8 mouse cellular contexts compared by ENCODE assay signal in genomic region chr4:45851640-45852051, GRCm38 (mm10). TPM values are rescaled to one million over a fixed set of nuclear protein-coding genes. Genes with fewer than 3 reads are reported as not detected.
DNase-seq lines count a peak whose midpoint lies in the region; ATAC-seq and TF ChIP-seq lines count a peak whose summit lies in the region.

No protein-coding gene starts in this region.

- H3K27me3 ChIP-seq in intestine, postnatal 0 days (replicated peaks; ENCODE audit: control insufficient read depth, insufficient read depth, low read length): no peaks in the 10 kb centered on the region

- no peaks in the 10 kb centered on the region for H3K9me3 ChIP-seq in intestine, postnatal 0 days (ENCODE audit: control insufficient read depth)

- H3K4me3 ChIP-seq in intestine, postnatal 0 days (ENCODE audit: low read depth, low read length): no peak overlapping the region
- H3K4me3 ChIP-seq in lung, adult 2 months (replicated peaks; ENCODE audit: extremely low read depth, low read depth, low read length): no peak overlapping the region

- H3K4me1 ChIP-seq in intestine, postnatal 0 days (replicated peaks; ENCODE audit: control insufficient read depth, insufficient read depth, low read length): peaks cover 6% of the 10 kb centered on the region; the same call in 1 of the 2 replicates
- no peaks in the 10 kb centered on the region for H3K4me1 ChIP-seq in lung, adult 2 months (ENCODE audit: control insufficient read depth, insufficient read depth, low read length)

- H3K27ac ChIP-seq in intestine, postnatal 0 days (ENCODE audit: low read depth, low read length): peak overlapping the region; percentile 75

- 16% methylated on average over 3 of the region's 3 CpGs for WGBS in intestine, postnatal 0 days
- WGBS in lung, adult 2 months: 30% methylated on average over 3 of the region's 3 CpGs

- H3K4me2 ChIP-seq in intestine, postnatal 0 days (replicated peaks; ENCODE audit: low read depth): peak overlapping the region; percentile 30; the same call in 1 of the 2 replicates

- TF ChIP-seq POLR2A in lung, adult 2 months (IDR thresholded peaks at IDR 0.05; ENCODE audit: borderline replicate concordance, extremely low read depth, low read depth, low read length): no peak

- H3K9ac ChIP-seq in intestine, postnatal 0 days (ENCODE audit: low read depth, low read length): no peak overlapping the region

- 0 out of 2 replicates have a peak, but pooled peaks cover 7% of the 10 kb centered on the region for H3K36me3 ChIP-seq in intestine, postnatal 0 days (ENCODE audit: control insufficient read depth, insufficient read depth)

- ATAC-seq in intestine, postnatal 0 days: peak; percentile 87

- TF ChIP-seq CTCF in intestine, postnatal 0 days (IDR thresholded peaks at IDR 0.05; ENCODE audit: low read depth): no peak
- no peak for TF ChIP-seq CTCF in lung, adult 2 months (IDR thresholded peaks at IDR 0.05; ENCODE audit: insufficient read depth, low read length)

- DNase-seq in cerebellum, adult 11 months: peak; percentile 2
- DNase-seq in cerebellum, postnatal 4 days (ENCODE audit: low spot score in 2 of 2): no peak
- peak; percentile 59 for DNase-seq in adrenal gland, postnatal 10 days
- DNase-seq in lung, adult 2 months: peak; percentile 4
- DNase-seq in thymus, postnatal 10 days (ENCODE audit: low spot score in 2 of 2): no peak
- DNase-seq in T-cell, adult 2 months (ENCODE audit: low spot score): no peak
- no peak for DNase-seq in thymus, postnatal 0 days (ENCODE audit: low spot score)

RNA-seq across cellular contexts. Expression of gene Stra6l, which starts 3.2 kb away (rescaled TPM):
- 1 to 10 TPM; 4.8 to 8.1 TPM for total RNA-seq in adrenal gland, postnatal 10 days (2021)
- 47.9 and 59.0 TPM in 2 replicates for polyA plus RNA-seq in intestine, postnatal 0 days (2015; fragmentation: Nextera tagmentation; extraction: Ambion mirVana)
- polyA plus RNA-seq in lung, adult 2 months (2012; rRNA removed): 0.66 and 1.2 TPM in 2 replicates
- polyA plus RNA-seq in thymus, postnatal 0 days (2015; fragmentation: Nextera tagmentation; extraction: Ambion mirVana): 0.14 and 0.21 TPM in 2 replicates

RNA-seq across cellular contexts. Expression of gene Igfbpl1, which starts 24.9 kb away (rescaled TPM):
- total RNA-seq in adrenal gland, postnatal 10 days (2021): under 1 TPM in 1 of 2 experiments, not detected in 1; 0.12 TPM
- polyA plus RNA-seq in intestine, postnatal 0 days (2015; fragmentation: Nextera tagmentation; extraction: Ambion mirVana): 0.16 and 0.18 TPM in 2 replicates
- polyA plus RNA-seq in lung, adult 2 months (2012; rRNA removed): 0.18 and 0.28 TPM in 2 replicates
- polyA plus RNA-seq in thymus, postnatal 0 days (2015; fragmentation: Nextera tagmentation; extraction: Ambion mirVana): not detected in 2 replicates

RNA-seq across cellular contexts. Expression of gene Ccdc180, which starts 38.5 kb away (rescaled TPM):
- total RNA-seq in adrenal gland, postnatal 10 days (2021): under 1 TPM; 0.06 to 0.09 TPM
- polyA plus RNA-seq in intestine, postnatal 0 days (2015; fragmentation: Nextera tagmentation; extraction: Ambion mirVana): 0.14 TPM in 2 replicates
- polyA plus RNA-seq in lung, adult 2 months (2012; rRNA removed): 1.4 and 2.4 TPM in 2 replicates
- 0.17 and 0.20 TPM in 2 replicates for polyA plus RNA-seq in thymus, postnatal 0 days (2015; fragmentation: Nextera tagmentation; extraction: Ambion mirVana)

RNA-seq across cellular contexts. Expression of gene Aldh1b1, which starts 52.8 kb away (rescaled TPM):
- total RNA-seq in adrenal gland, postnatal 10 days (2021): 10 to 100 TPM; 22.1 to 28.1 TPM
- 350 and 391 TPM in 2 replicates for polyA plus RNA-seq in intestine, postnatal 0 days (2015; fragmentation: Nextera tagmentation; extraction: Ambion mirVana)
- 3.1 and 3.9 TPM in 2 replicates for polyA plus RNA-seq in lung, adult 2 months (2012; rRNA removed)
- polyA plus RNA-seq in thymus, postnatal 0 days (2015; fragmentation: Nextera tagmentation; extraction: Ambion mirVana): 20.1 and 21.3 TPM in 2 replicates

Comparison
In these comparisons a context has a peak if more than half of its experiments do, and no peak if none do; other contexts are left out.
1. DNase-seq: peak in cerebellum, adult 11 months (single experiment), adrenal gland, postnatal 10 days (single experiment) and lung, adult 2 months (single experiment); none in cerebellum, postnatal 4 days (0 of 2), thymus, postnatal 10 days (0 of 2), T-cell, adult 2 months (single experiment) and thymus, postnatal 0 days (single experiment).
2. RNA of gene Stra6l, which starts 3.2 kb away (polyA plus RNA-seq): 47.9 to 59.0 TPM in intestine, postnatal 0 days; 0.66 to 1.2 TPM in lung, adult 2 months and 0.14 to 0.21 TPM in thymus, postnatal 0 days; every median in the first group is over 10 times any median in the second.